Mouse (Mus musculus) spleen, adult 2 months (tissue): Measurements from ENCODE around the gene Eif3l. TPM values are rescaled to one million over a fixed set of nuclear protein-coding genes. Genes with fewer than 3 reads are reported as not detected.

Experiments used
- DNase-seq, 2 experiments: peaks; one replicate each; pipeline versions ENCODE4 v3.0.0 to v3.0.0-alpha.2; 2012 to 2021; ENCODE audit warnings: low spot score in 2 of 2, low read depth in 1 of 2
- H3K27ac ChIP-seq: fragments of 200-500 bp; 2 replicates; pipeline ENCODE4 v1.5.1; 2012; ENCODE audit warnings: low read length, inconsistent platforms; ENCODE audit not compliant: insufficient read depth
- H3K27me3 ChIP-seq: fragments of 200-500 bp; 2 replicates; pipeline ENCODE4 v1.6.1; 2012; ENCODE audit warnings: mild to moderate bottlenecking, moderate library complexity, low read length, inconsistent platforms; ENCODE audit not compliant: control insufficient read depth, insufficient read depth
- H3K36me3 ChIP-seq: fragments of 200-500 bp; 2 replicates; pipeline ENCODE4 v1.6.1; 2012; ENCODE audit warnings: mild to moderate bottlenecking, low read length, inconsistent platforms; ENCODE audit not compliant: control insufficient read depth, insufficient read depth
- H3K4me1 ChIP-seq: fragments of 200-500 bp; 2 replicates; pipeline ENCODE4 v1.6.1; 2011; ENCODE audit warnings: inconsistent platforms; ENCODE audit not compliant: control insufficient read depth, insufficient read depth, insufficient read length
- H3K4me3 ChIP-seq: fragments of 200-500 bp; 2 replicates; pipeline ENCODE4 v1.5.1; 2011; ENCODE audit warnings: mild to moderate bottlenecking, inconsistent platforms; ENCODE audit not compliant: insufficient read depth, insufficient read length; ENCODE audit errors: extremely low read depth
- CTCF ChIP-seq: fragments of 200-500 bp; IDR thresholded peaks from 2 replicates; pipeline ENCODE4 v1.5.1; 2011; ENCODE audit warnings: mild to moderate bottlenecking, inconsistent platforms; ENCODE audit not compliant: insufficient read depth, insufficient read length, insufficient replicate concordance; ENCODE audit errors: extremely low read depth
- POLR2A ChIP-seq: fragments of 200-500 bp; IDR thresholded peaks from 2 replicates; pipeline ENCODE4 v1.6.1; 2011; ENCODE audit warnings: low read depth, low read length, inconsistent platforms
- WGBS: fragments of 180-500 bp; shearing (Covaris S2); methylation state at CpG from one replicate; pipeline ENCODE4 v1.1.7; 2018; 5-methylcytosine and 5-hydroxymethylcytosine counted together
- polyA plus RNA-seq: library from polyadenylated mRNA; depleted of rRNA; stranded (reverse); fragments of >200 nt; gene quantifications from 2 replicates; pipeline ENCODE4 v1.2.3, GENCODE M21; 2012

The Eif3l gene
- polyA plus RNA-seq, 1 experiment: 85.7 TPM

DNA sequence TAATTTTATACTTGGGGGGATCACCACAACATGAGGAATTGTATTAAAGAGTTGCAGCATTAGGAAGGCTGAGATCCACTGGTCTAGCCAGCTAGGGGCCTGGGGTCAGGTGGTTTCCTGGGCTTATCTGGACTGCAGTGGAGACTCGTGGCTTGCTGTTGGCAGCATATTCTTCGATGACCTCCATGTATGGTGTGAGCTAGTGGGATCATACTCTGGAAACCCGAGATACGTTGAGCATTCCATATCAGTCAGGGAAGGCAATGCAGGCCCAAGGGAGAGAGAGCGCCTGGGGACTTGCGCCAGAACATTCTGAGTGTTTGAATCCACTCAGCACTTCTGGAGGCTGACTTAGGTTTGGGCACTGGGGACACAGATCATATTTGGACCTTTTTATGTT, 48.8 kb downstream of the Eif3l start:
- 81% methylated on average over 6 of the region's 6 CpGs for WGBS
- Histone ChIP-seq H3K27me3 (no peaks in the 10 kb centered on the region), H3K4me1 (no peaks in the 10 kb centered on the region), H3K36me3 (peaks cover 53% of the 10 kb centered on the region), H3K27ac (no peak overlapping the region), H3K4me3 (no peak overlapping the region)
- no peak for TF ChIP-seq CTCF
- no peak for DNase-seq

DNA sequence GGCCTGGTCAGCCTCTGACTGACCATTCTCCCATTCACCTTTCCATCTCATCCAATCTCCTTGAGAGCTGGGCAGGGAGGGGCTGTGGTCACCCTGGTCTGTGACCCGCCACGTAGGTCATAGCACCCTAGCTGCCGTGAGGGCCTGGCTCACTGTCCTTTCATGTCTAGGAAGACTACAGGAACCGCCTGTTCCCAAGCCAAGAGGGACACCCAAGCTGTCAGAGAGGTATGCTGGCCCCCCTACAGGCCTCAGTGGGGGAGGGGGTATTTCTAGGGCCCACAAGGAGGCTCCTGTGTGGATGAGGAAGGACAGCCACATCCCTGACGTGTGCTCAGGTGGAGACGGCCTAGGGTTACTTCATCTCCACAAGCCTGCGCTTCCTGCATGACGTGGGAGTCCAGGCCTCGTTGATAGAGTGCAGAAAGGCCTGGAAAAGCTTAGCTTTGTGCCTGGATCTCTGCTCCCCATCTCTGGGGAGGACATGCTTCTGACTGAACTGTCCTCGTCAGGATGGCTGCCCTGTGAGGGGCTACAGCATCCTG, 49.4 kb downstream of the Eif3l start:
- TF ChIP-seq CTCF: no peak
- no peak for TF ChIP-seq POLR2A
- no peak overlapping the region for H3K27ac ChIP-seq
- H3K27me3 ChIP-seq: no peaks in the 10 kb centered on the region
- H3K4me1 ChIP-seq: no peaks in the 10 kb centered on the region
- WGBS: 91% methylated on average over 10 of the region's 10 CpGs
- no peak overlapping the region for H3K4me3 ChIP-seq
- H3K36me3 ChIP-seq: peaks cover 51% of the 10 kb centered on the region
- no peak for DNase-seq

DNA sequence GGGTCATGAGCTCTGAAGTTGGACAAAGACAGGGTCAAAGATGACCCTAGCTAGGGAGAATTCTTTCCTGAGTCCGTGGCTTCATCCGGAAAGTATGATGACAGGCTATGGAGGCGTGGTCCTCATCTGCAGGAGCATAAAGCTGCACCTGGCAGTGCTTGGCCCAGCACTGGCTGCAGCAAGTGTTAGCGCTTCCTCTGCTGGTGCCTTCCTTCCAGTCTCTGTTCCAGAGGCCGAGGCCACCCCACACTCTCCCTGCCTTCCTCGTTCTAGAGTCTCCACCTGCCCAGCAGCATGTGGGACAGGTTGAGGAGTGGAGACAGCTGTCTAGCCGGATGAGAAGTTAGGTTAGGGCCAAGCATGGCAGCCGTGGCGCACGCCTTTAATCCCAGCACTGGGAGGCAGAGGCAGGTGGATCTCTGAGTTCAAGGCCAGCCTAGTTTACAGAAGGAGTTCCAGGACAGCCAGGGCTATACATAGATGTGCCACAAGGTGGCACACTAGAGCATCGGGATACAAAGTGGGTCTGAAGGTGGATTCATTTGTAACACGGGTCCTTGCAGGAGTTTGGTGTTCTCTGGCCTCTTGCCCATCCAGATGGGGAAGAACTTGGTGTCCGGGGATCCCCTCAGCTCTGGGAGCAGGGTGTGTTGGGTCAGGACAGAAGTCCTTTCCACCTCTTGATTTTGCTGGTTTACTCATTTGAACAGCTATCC, 51.4 kb downstream of the Eif3l start:
- WGBS: 79% methylated on average over 13 of the region's 13 CpGs
- H3K27ac ChIP-seq: no peak overlapping the region
- peaks cover 55% of the 10 kb centered on the region for H3K36me3 ChIP-seq
- H3K4me1 ChIP-seq: no peaks in the 10 kb centered on the region
- no peaks in the 10 kb centered on the region for H3K27me3 ChIP-seq
- peak in 1 of 2 experiments; percentile 40 for DNase-seq
- TF ChIP-seq POLR2A (no peak), CTCF (peak; percentile 28; the same call in 1 of the 2 replicates)
- no peak overlapping the region for H3K4me3 ChIP-seq

DNA sequence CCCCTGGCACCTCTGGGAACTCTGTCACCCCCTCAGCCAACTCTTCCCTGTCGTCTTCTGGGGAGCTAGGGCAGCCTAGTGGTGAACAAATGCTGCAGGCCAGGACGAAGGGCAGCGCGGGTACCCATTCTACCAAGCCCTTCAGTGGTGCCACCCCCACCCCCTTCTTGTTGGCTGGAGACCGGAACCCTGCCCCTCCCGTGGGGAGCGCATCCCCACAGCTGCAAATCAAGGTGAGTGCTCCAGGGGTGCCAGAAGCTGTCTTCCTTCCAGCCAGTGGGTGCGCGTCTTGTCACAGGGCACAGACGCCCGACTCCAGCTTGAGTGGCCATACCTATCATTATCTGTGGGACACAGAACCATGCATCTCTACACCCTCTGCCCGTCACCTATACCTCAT, 52.1 kb downstream of the Eif3l start:
- H3K27ac ChIP-seq: no peak overlapping the region
- no peak for DNase-seq
- no peak overlapping the region for H3K4me3 ChIP-seq
- no peak for TF ChIP-seq POLR2A
- no peak for TF ChIP-seq CTCF
- no peaks in the 10 kb centered on the region for H3K4me1 ChIP-seq
- 94% methylated on average over 12 of the region's 12 CpGs for WGBS
- H3K36me3 ChIP-seq: peaks cover 61% of the 10 kb centered on the region
- no peaks in the 10 kb centered on the region for H3K27me3 ChIP-seq

DNA sequence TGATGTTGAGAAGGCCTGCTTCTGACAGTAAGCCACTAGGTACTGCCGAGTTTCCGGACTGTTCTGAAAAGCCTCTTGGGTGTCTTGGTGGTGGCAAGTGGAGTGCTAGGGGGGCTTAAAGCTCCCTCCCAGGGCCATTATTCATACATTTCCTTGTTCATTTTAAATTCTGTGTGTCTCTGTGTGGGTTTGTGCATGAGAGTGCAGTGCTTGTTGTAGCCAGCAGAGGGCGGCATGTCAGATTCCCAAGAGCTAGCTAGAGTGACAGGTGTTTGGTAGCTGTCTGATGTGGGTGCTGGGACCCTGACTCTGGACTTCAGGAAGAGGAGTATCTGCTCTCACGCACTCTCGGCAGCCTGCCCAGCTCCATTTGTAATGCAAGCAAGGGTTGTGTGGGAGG, 53.2 kb downstream of the Eif3l start:
- DNase-seq: no peak
- H3K36me3 ChIP-seq: peaks cover 63% of the 10 kb centered on the region
- peak; percentile 21; the same call in 1 of the 2 replicates for TF ChIP-seq CTCF
- no peak for TF ChIP-seq POLR2A
- WGBS: 94% methylated on average over 5 of the region's 5 CpGs
- no peaks in the 10 kb centered on the region for H3K4me1 ChIP-seq
- H3K27me3 ChIP-seq: no peaks in the 10 kb centered on the region
- H3K4me3 ChIP-seq: no peak overlapping the region
- H3K27ac ChIP-seq: no peak overlapping the region

DNA sequence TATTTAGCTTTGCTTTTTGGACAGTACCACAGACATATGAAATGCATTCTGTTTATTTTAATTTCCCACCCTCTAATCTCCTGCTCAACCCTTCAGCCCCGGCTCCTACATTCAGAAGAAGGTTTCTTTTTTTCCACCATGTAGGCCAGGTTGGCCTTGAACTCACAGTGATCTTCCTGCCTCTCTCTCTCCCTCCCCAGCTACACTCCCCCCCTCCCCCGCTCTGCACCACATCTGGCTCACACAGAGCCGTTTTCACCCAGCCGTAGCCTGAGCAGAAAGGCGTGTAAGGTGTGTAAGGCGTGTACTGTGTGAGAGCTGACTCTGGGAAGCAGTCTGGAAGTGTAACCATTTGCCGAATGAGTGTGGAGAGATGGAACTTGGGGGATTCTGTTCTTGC, 54.3 kb downstream of the Eif3l start:
- 82% methylated on average over 7 of the region's 7 CpGs for WGBS
- H3K27ac ChIP-seq: no peak overlapping the region
- H3K4me3 ChIP-seq: no peak overlapping the region
- H3K36me3 ChIP-seq: peaks cover 62% of the 10 kb centered on the region
- no peak for DNase-seq
- no peaks in the 10 kb centered on the region for H3K27me3 ChIP-seq
- no peaks in the 10 kb centered on the region for H3K4me1 ChIP-seq
- TF ChIP-seq POLR2A (no peak), CTCF (no peak)

DNA sequence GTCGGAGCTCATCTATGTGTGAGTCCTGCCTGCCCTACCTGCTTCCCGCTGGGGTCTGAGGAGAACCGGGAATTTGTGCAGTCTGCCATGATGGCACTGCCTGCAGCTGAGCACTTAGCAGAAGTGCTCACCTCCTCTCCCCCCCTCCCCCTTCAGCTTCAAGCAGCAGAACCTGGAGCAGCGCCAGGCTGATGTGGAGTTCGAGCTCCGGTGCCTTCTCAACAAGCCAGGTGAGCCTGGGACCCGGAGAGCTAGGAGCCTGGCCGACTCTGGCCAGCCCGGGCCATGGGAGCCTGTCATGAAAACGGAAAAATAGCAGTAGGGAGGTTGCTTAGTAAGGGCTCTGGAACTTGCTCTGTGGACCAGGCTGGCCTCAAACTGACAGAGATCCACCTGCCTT, 55.8 kb downstream of the Eif3l start:
- DNase-seq: no peak
- H3K36me3 ChIP-seq: peaks cover 56% of the 10 kb centered on the region
- no peaks in the 10 kb centered on the region for H3K4me1 ChIP-seq
- WGBS: 91% methylated on average over 10 of the region's 10 CpGs
- H3K27me3 ChIP-seq: no peaks in the 10 kb centered on the region
- no peak overlapping the region for H3K27ac ChIP-seq
- H3K4me3 ChIP-seq: no peak overlapping the region
- no peak for TF ChIP-seq POLR2A
- TF ChIP-seq CTCF: no peak
